Mouse (Mus musculus) embryo, embryonic 10 days (tissue): ENCODE measurements around the gene Gak.
A peak's percentile ranks its signal among the peaks of the same experiment; 100 is the strongest.
"Not testable (repeated sequence)": the region's sequence is repeated elsewhere in the genome, so short reads cannot be mapped to it uniquely, and the experiment has no call there.

ENCODE experiments used
- DNase-seq: peaks from one replicate; pipeline ENCODE4 v3.0.0-alpha.2; 2015; ENCODE audit warnings: low spot score

The Gak gene

DNA sequence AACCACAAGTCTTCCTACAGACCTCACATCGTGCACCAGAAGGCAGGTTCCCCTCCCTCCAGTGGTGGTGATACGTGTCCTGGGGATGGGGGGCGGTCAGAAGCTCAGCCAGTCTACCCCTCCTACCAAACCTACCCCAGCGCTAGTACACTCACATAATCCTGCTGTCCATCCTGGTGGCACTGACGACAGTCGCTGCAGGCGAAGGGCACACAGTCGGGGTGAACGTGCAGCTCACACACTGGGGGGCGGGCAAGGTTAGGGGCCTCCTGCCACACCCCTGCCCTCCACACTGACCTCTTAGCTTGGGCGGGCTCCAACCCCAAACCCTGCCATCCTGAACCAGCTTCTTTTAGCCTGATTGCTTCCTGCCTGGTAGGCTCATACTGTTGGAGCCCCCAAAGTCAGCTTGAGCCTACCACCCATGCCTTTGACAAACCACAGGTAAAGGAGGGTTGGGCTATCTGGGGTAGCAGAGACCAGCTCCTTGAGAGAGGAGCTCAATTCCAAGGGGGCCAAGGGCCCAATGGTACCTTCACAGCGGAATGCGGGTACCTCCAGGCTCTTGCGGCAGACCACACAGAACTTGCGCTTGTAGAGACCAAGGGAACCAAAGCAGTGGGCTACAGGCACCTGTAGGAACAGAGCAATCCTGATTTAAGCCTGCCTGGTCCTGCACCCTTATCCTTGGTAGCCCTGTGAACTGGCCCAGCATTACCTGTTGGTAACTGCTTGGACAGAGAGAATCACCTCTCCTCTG is 26.5 kb upstream of the Gak start:
- no peak for DNase-seq

DNA sequence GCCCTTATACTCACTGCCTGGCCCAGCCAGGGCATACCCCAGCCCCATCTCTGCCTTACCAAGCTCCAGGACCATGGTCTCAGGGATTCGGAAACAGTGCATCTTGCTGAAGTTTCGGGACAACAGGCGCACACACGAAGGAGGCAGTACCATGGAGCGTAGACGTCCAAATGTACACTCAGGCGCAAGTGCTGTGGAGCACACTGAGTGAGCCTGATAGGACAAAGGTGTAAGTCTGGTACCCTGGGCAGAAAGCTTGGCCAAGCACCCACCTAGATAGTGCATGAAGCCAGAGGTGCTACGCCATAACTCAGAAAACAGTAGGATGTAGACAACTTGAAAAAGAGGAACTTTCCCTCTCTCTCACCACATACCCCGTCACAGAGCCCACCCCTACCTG is 25.8 kb upstream of the Gak start:
- no peak for DNase-seq

DNA sequence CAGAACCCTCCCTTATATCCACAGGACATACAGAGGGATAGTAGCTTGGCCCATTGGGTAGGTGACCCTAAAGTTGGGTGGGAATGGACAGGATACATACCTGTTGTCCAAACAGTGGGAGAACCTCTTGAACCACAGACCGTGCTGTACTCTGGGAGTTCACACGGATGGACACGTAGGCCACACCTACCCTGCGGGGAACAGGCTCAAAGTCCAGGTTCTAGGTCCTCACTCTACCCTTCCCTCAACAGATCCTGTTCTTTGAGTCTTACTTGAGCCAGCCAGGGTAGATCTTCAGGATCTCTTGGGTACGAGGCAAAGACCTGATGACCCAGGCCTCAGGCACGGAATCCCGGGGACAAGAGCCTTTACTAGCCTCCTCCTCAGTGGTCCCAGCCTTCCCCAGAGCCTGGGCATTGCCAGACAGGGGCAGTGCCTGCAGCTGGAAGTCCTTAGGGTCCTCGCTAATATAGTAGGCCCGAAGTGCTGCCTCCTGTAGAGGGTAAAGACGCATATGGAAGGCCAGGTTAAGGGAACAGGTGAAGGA is 25.0 kb upstream of the Gak start:
- DNase-seq: no peak

DNA sequence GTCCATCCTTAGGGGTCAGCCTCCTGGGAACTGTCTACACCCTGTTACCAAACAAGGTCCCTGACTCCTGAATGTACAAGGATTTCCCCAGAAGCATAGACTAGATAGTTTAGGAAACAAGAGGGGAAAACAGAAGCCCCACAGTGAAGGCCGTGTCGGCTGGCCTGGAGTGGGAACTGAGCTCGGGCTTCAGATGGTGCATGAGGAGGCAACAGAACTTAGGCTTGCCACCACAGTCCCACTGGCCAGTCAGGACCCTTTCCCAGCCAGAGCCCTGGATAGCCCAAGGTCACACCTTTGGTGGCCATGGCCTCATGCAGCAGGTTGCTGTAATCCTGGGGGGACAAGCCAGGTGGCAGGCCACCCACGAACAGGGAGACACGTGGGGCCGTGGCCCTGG is 23.8 kb upstream of the Gak start:
- no peak for DNase-seq

DNA sequence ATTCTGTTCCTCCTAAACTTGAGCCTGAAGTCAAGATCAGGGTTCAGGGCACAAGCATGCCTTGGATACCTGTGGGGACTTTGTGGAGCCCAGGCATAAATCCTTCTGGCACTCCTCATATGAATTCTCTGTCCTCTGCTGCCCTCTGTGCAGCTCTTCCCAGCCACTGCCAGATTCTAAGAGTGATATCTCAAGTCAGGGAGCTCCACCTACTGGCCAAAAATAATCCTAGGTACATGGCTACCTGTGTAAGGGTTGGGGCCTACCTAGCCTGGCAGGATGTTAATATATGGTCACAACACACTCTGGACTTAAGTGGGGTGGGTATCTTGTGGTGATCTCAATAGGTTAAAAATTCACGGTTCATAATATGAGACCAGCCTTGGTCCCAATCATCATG is 22.3 kb upstream of the Gak start:
- peak; percentile 70 for DNase-seq

DNA sequence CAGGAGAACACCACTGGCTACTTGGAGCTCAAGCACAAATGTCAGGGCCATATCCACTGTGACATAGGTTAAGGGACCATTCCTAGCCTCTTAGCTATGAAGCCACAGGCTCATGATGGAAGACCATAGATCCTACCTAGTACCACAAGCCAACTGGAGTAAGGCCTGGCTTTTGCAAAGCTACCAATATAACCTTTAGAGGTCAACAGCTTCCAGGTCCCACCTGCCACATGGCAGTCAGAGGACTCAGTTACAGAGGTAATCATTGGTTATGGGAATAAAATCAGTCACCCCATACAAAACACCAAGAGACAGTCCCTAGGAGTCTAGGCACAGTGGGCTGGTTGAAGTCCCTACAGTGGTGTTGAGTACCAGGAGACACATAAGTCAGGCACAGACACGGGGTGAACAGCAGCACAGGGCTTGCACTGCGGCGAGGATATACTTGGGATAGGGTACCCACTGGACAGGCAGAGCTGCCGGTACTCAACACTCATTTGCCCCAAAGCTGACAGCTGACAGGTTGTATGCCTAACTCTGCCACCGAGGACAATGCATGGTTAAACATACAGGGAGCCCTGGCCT is 21.7 kb upstream of the Gak start:
- DNase-seq: no peak

DNA sequence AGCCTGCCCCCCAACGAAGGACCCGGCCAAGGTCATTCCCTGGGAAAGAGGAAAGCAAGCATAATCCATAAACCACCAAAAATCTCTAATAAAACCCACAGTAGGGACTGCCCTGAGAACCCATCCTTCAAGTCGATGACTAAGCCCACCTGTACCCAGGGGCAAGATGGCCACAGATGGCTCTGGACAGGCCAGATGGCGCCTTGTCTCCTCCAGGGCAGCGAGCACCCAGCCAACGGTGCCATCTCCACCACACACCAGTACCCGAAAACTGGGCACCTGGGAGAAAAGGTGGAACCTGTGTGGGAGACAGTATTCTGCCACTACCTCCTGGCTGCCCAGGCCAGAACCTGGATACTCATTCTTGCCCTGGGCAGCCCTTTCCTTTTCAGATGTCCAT is 20.8 kb upstream of the Gak start:
- DNase-seq: no peak

DNA sequence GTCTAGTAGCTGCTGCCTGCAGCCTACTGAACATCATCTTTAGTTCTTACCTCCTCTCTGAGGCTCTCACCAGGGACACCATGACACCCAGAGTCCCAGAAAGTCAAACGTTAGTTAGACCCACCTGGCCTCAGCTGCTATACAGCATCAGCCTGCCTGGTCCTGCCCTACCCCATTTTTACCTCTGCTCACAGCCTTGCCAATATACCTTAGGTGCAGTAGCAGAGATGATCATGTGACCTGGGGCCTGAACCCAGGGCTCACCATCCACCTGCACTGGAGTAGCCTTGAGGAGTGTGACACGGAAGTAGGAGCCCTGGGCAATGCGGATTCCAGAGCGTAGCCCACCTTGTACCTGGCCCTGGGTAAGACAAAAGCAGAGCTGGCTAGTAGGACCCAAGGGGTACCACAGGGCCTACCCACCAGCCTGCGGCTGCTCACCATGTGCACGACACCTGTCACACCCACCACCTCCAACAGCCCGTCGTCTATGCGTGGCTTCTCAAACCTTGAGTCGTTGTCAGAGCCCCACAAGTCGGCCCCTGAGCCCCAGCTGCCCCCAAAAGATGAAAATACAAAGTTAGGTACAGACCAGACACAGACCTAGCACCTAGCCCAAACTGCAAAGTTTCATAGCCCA is 19.5 kb upstream of the Gak start:
- no peak for DNase-seq

DNA sequence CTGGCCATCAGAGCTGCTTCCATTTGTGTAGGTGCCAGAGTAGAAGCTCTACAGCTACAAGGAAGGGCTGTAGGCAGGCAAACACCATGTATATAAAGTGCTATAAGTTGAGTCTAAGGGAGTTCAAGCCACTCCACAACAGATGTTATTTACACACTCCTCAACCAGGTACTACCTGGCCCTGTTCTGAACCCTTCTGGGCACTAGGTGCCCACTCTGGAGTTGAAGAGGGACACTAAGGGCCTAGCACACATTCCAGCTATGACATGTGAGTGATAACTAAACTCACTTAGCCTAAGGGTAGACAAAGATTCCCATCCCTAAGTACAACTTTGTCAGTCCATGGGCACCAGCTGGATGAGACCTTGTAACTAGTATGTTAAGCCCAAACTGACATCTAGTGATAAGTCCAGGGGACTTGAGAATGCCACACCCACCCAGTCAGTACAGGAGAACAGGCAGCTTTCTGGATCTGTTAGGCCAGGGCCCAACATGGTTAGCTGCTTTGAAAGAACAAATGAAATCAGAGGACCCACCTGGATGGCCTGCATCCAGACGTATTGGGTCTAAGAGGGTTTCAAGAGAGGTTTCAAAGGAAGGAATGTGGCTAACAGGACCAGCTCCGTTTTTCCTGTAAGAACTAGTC is 18.4 kb upstream of the Gak start:
- no peak for DNase-seq

DNA sequence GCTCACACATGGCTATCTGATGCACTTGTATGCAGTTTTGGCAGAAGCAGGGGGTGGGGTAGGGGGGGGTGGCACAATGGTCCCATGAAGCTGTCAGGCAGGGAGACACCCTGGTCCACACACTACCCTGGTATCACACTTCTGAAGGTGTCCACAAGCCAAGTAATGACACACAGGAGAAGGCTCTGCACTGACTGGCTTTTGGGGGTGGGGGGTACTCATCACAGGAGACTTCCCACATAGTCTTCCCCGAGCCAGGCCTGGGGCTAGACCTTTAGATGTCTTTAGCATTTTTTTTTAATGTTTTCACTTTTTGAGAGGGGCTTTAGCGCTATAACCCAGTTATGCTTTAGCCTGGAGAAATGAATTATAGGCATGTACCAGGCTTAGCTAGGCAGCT is 17.8 kb upstream of the Gak start:
- DNase-seq: no peak

DNA sequence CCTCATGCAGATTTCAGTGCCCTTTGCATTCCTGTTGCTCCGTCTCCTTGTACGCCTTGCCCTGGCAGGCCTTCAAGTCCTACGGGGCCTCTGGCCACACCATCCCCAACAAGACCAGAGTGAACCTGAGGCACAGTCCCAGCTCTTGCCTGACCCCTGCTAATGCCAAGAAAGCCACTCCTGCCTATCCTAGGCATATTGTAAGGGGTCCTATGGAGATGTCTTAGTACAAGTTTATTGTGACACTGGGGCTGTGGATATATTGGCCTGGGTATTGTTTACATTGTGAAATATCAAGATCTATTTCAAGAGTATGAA is 16.7 kb upstream of the Gak start:
- no peak for DNase-seq

DNA sequence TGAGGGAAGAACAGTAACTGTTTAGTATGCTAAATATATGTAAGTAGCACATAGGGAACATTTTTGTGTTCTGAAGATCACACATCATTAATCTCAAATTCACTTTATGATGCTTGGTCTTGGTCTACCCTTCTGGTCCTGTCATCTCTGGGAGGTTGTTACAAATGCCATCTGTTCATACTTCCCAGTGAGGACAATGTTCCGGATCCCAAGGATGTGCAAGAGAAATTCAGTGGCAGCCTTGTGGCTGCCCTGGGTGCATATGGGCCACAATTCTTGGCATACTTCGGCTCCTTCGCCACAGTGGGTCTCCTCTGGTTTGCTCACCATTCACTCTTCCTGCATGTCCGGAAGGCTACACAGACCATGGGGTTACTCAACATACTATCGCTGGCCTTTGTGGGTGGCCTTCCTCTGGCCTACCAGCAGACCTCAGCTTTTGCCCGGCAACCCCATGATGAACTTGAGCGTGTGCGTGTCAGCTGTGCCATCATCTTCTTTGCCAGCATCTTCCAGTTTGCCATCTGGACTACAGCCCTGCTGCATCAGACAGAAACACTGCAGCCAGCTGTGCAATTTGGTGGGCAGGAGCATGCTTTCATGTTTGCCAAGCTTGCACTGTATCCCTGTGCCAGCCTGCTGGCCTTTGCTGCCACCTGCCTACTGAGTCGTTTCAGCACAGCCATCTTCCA is 16.2 kb upstream of the Gak start:
- no peak for DNase-seq

DNA sequence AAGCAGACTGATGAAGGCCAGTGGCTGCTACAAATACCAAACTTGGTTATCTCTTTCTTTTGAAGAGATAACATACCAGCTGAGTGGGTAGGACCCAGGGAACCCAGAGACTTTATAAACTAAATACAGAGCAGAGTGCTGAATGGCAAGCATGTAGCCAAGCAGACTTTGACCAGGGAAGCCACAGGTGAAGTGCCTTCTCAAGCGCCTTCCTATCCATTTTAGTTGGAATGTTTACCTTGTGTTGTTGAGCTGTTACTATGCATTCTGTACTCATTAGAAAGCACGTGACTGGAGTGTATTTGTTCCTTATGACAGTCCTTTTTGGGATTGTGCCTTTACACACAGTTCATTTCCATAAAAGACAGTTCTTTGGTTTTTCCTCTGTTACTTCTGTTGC is 14.1 kb upstream of the Gak start:
- no peak for DNase-seq

DNA sequence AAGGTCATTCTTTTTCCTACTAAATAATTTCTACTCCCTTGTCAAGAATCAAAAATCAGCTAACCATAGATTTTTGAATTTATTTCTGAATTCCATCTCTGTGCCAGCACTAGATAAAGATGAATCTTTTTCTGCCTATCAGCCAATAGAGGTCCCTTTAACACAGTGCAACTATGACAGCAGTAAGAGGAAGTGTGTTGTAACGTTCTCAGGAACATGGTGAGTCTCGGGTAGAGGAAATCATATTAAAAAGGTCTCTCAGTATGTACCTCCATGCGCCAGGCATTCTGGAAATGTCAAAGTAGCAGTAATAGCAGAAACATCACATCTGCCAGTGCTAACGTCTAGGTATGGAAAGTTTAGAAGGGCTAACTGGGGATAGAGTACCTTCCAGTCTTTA is 6.6 kb upstream of the Gak start:
- no peak for DNase-seq

DNA sequence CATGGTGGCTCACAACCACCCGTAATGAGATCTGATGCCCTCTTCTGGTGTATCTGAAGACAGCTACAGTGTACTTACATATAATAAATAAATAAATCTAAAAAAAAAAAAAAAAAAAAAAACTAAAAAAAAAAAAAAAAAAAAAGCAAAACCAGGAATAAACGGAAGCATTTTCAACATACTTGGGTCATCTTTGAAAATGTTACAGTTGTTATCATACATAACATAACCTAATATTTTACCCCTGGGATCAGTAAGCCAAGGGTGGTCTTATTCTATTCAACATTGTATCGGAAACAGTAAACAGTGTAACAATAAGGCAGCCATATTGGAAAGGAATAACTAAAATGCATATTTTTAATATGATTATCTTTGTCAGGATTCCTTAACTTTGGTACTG is 4.5 kb upstream of the Gak start:
- DNase-seq: not testable (repeated sequence)

DNA sequence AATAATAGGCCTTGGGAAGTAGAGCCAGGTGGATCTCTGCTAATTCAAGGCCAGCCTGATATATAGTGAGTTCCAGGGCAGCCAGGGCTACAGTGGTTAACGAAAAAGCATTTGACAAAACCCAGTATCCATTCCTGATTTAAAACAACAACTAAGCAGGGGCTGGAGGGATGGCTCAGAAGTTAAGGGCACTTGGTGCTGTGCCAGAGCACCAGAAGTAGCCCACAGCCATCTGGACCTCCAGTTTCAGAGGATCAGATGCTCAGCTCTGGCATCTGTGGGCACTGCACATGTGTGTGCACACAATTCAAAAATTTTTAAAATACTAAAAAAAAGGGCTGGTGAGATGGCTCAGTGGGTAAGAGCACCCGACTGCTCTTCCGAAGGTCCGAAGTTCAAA is 4.1 kb upstream of the Gak start:
- DNase-seq: no peak

DNA sequence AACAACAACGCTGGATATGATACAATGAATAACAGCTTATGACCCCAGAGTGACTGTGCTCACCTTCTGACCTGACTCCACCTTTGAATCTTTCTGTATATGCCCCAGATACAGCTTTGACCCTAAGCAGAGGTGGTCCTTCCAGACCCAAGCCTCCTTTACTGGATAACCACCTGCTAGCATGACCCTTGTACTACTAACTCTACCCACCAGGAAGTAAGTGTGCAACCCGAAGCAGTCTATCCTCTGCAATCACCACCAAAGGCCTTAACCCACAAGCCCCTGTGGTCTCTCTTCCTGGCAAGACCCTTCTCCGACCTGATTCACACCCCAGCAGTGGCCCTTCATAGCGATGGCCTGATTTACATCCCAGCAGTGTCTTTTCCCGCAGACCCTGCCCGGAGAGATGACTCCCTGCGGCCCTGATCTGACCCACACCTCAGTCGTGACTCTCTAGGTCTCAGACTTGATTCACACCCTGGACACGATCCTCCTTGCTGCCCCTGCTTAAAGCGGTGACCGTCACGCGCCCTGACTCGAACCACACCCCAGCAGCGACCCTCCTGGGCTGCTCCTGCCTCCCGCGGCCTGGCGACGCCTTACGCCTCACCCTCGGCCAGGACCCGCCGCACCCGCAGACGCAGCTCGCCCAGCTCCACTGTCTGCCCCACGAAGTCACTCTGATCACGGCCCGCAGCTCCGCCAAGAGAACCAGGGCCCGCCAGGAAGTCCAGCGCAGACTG is 493 bp downstream of the Gak start:
- no peak for DNase-seq

DNA sequence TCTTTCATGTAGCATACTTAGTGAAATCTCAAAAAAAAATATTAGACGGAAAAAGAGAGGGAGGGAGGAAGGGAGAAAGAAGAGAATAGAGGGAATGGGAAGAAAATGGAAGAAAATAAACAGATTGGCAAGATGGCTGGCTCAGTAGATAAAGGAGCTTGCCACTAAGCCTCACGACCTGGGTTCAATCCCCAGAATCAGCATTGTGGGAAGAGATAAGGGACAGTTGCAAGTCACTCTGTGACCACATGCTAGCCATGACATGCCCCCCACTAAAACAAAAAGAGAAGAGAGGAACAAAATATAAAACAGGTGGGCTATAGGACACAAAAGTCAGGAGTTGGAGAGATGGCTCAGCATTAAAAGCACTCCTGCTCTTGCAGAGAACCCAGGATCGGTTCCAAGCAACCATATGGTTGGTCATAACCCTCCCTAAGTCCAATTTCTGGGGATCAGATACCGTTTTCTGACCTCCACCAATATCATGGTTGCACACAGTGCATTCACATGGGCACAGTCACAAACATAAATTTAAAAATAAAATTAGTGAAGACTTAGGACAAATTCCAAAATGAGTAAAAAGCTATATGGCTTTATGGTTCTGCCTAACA is 3.4 kb downstream of the Gak start:
- no peak for DNase-seq

DNA sequence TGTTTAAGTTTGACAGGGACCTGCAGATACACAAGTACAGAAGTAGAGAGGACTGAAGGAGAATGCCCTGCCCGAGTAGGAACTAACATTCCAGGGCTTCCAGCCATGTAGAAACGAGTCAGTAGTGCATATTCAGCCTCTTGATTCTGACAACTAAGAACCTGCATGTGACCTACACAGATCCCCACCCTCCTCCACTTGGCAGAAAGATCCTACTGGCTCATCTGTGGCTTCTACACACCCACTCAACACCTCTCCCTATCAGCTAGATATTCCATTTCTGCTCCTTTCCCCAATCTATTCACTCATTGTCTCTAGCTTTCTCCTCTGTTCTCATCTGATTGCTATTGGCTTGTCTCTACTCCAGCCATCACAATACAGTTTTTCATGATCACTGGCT is 7.7 kb downstream of the Gak start:
- no peak for DNase-seq

DNA sequence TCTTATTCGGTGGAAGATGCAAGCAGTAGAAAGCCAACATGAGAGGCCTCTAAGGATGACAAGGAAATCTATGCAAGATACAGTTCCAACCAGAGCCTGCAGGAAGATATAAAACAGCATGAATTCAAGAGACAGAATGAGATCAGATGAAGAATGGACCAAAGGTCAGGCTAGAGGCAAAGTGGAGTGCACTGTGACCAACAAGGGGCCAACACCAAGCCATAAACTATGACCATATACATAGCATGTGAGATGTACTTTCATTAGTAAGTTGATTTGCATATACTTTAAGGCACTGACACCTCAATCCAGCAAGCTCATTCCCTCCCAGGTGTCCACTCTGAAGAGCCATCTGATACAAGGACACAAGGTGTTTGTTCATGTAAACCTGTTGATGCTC is 19.1 kb downstream of the Gak start:
- DNase-seq: no peak

DNA sequence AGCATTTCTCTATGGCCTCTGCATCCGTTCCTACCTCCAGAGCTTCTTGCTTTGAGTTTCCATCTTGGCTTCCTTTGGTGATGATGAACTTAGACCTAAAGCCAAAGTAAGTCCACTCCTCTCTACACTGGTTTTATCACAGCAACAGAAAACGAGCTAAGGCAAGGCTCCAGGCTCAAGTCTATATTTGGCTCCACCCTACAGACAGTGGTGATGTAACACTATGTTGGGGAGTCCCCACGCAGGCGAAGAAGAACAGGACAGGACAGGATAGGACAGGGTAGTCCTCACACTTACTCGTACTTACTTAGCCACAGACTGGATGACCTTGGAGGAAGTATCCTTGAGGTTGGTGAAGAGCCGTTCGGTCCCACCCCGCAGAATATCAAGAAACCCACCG is 27.0 kb downstream of the Gak start:
- no peak for DNase-seq
